Mouse (Mus musculus): ENCODE measurements around the gene Bcl9.

- TF ChIP-seq CTCF (IDR thresholded peaks at IDR 0.05) (no peak), POLR2A (IDR thresholded peaks at IDR 0.05; ENCODE audit: insufficient read depth, low read depth, low read length) (no peak)
These were observed 14.3 kb upstream of the Bcl9 start for GRCm38 (mm10) chr3:97311998-97312397.

Data from heart, adult 2 months (tissue).